Mouse (Mus musculus) mesoderm, embryonic 11.5 days (tissue): ENCODE results near the gene Cd83.

Source experiments
- DNase-seq: peaks from one replicate; pipeline ENCODE4 v3.0.0-alpha.2; 2012; ENCODE audit warnings: low read depth, low spot score

Gene Cd83

GRCm38 (mm10) chr13:43806371-43807271 is 22.0 kb downstream of the Cd83 start:
- DNase-seq, result no peak

GRCm38 (mm10) chr13:43807272-43807675 is 22.7 kb downstream of the Cd83 start:
- no peak for DNase-seq

DNA sequence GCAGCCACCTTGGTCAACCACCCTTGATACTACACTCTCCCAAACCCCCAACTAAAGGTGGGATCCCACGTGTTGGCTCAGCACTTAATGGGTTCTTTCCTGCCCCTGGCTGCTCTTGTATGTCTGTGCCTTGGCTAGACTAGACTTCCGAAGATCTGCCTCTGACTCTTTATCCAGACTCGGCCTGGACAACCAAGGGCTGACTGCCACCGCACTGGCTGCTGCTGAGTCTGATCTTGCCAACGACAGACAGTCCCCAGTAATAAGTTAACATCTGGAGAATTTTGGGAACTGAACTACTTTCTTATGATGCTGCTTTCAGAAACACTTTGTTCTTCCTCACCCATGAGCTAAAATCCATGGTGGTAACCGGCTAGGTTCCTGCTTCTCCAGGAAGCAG is 26.0 kb downstream of the Cd83 start:
- DNase-seq, result no peak

GRCm38 (mm10) chr13:43811835-43812234 is 27.3 kb downstream of the Cd83 start:
- DNase-seq, result no peak

DNA sequence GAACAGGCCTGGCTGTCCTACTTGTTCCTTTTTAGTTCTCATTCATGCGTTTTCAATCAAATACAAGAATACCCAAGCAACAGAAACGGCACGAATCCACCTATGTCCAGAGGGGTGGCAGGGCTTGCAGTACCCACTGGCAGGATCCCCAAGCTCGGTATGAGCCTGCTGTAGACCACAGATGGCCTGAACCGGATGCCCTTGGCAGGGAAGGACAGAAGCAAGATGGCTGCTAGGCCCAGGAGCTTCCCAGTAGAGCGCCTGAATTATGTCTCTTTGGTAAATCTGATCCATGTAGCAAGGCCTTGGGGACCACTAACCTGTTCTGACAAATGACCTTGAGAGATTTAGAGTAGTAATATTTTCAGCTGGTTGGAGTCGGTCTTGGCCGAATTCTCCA is 28.9 kb downstream of the Cd83 start:
- no peak for DNase-seq

GRCm38 (mm10) chr13:43817461-43817860 is 32.9 kb downstream of the Cd83 start:
- no peak for DNase-seq

- no peak for DNase-seq
These were observed 33.9 kb downstream of the Cd83 start for GRCm38 (mm10) chr13:43818307-43819019.

- DNase-seq, result no peak
These were observed 34.4 kb downstream of the Cd83 start for GRCm38 (mm10) chr13:43819020-43819310.

DNA sequence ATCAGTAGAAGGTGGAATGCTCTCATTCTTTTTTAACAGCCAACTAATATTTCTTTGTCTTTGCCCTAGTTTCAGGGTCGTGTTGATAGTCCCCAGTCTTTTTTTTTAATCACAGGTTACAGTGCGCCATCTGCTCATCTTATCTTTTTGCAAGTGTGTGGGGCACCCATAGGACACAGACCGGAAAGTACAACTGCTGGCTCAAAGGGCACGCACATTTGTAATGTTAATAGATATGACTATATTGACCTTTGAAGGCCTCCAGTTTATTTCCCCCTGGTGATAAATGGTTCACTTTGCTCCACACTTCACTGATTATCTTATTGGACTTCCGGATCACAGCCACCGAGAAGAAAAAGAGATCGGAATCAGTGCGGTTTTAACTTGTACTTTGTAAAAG is 35.5 kb downstream of the Cd83 start:
- DNase-seq, result no peak

DNA sequence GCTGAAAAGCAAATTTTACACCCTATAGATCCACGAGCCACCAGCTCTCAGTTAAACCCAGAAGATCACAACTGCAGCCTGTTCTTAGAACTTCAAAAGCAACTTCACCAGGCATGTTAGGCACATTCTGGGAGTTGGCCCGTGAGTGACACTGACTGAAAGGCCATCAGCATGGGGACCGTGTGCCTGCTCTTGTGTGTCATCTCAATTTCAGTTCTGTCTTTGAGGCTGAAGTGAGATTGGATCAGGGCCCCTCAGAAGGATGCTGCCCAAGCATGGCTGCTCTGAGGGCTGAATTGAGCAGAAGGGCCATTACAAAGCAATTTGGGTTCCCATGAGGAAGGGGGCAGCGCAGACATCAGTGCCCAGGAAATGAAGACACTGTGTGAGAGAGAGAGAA is 37.7 kb downstream of the Cd83 start:
- DNase-seq, result no peak

- DNase-seq, result no peak
These were observed 44.1 kb downstream of the Cd83 start for GRCm38 (mm10) chr13:43828648-43829047.

- no peak for DNase-seq
These were observed 46.5 kb downstream of the Cd83 start for GRCm38 (mm10) chr13:43830892-43831673.

DNA sequence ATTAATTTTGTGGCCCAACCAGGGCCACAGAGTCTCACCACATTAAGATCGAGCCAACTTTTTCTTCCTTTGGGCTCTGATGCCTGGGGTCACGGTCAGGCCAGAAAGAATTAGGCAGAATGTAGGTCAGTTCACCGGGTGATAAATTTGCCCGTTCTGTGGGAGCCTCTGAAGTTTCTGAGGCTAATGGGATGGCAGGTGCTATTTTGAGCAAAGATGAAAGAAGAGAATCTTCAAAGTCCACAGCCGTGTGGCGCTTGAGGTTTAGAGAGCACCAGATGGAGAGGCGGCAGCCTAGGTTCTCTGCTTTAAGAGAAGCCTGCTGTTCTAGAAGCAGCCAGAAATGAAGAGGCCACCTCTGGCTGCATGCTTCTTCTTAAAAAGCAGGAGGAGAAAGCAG is 48.2 kb downstream of the Cd83 start:
- peak; percentile 54 for DNase-seq

GRCm38 (mm10) chr13:43836376-43836775 is 51.8 kb downstream of the Cd83 start:
- no peak for DNase-seq

DNA sequence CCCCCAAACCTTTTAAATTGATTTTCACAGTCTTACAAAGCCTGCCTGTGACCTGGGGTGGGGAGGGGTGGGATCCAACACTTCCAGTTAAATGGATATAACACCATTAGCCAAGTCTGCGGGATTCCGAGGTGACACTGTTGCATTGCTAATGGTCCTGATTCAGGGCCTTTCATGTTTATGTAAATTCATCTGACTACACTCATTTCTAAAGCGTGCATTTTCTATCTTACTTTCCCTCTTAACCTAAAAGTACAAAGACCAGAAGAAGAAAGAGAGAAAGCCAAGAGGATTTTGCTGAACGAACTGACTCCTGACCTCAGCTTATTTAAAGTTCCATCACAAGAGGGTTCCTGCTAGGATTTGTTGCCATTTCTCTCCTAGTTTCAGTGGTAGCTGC is 53.2 kb downstream of the Cd83 start:
- peak; percentile 39 for DNase-seq

DNA sequence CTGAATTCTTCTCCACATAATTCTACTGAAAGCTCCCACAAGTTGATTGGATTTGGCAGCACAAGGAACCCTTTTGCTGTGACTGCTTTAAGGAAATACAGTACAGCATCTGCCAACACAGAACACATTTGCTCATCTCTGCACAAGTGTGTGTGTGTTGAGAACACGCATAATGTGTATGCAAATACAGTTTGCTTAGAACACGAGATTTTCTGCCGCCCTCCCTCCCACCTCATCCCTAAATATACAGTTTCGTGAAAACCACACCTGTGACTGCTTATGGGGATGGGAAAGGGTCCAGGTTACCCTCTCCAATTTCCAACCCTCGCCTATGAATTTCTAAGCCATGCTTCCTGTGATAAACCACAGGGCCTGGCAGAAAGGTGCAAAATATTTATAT is 60.6 kb downstream of the Cd83 start:
- no peak for DNase-seq

GRCm38 (mm10) chr13:43847186-43847585 is 62.6 kb downstream of the Cd83 start:
- DNase-seq, result no peak

- DNase-seq, result peak; percentile 65
These were observed 65.2 kb downstream of the Cd83 start for GRCm38 (mm10) chr13:43849816-43850215.

GRCm38 (mm10) chr13:43851108-43851507 is 66.5 kb downstream of the Cd83 start:
- no peak for DNase-seq
